Mouse (Mus musculus): ENCODE measurements around the gene Ppp1r21. TPM values are rescaled to one million over a fixed set of nuclear protein-coding genes. Genes with fewer than 3 reads are reported as not detected.

The Ppp1r21 gene
- polyA plus RNA-seq, 1 experiment from 2014 or later: 10.4 TPM

DNA sequence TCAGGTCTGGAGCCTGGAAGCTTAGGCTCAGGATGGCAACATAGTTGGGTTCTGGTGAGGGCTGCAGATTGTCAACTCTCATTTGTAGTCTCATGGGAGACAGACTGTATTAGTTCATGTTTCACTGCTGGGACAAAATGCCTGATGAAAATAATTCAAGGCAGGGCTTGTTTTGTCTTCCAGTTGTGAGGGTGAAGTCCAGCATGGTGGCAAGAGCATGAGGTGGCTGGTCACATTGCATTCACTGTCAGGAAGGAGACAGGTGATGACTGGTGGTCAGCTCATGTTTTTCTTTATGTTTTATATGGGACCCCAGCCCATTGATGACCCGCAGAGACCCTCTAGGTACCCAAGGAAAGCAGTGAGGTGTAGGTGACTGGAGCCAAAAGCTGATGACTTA lies 92.8 kb downstream of the Ppp1r21 start:
- ATAC-seq (ENCODE audit: low FRiP score, low TSS enrichment): no peak
- WGBS: 93% methylated on average over 1 of the region's 1 CpGs
- H3K4me2 ChIP-seq (replicated peaks; ENCODE audit: low read depth): no peak overlapping the region
- no peak overlapping the region for H3K27ac ChIP-seq (replicated peaks)
- H3K4me3 ChIP-seq (ENCODE audit: low read depth, low read length): no peak overlapping the region
- H3K4me1 ChIP-seq (replicated peaks; ENCODE audit: control insufficient read depth, insufficient read depth): peaks cover 15% of the 10 kb centered on the region
- TF ChIP-seq EP300 (optimal IDR thresholded peaks at IDR 0.05): no peak
- no peak for TF ChIP-seq CTCF (IDR thresholded peaks at IDR 0.05; ENCODE audit: low read depth)
- H3K27me3 ChIP-seq (ENCODE audit: control insufficient read depth, insufficient read depth, low read length): no peaks in the 10 kb centered on the region
- DNase-seq (ENCODE audit: low spot score): no peak
- no peak overlapping the region for H3K9ac ChIP-seq (ENCODE audit: low read length)
- H3K9me3 ChIP-seq (ENCODE audit: control insufficient read depth, low read length): no peaks in the 10 kb centered on the region
- no peaks in the 10 kb centered on the region for H3K36me3 ChIP-seq (ENCODE audit: control insufficient read depth, insufficient read depth, low read length)

GRCm38 (mm10) chr17:88624386-88624785 lies 94.5 kb downstream of the Ppp1r21 start:
- no peak overlapping the region for H3K4me3 ChIP-seq (ENCODE audit: low read depth, low read length)
- no peak overlapping the region for H3K9ac ChIP-seq (ENCODE audit: low read length)
- H3K27ac ChIP-seq (replicated peaks): no peak overlapping the region
- H3K9me3 ChIP-seq (ENCODE audit: control insufficient read depth, low read length): no peaks in the 10 kb centered on the region
- H3K4me2 ChIP-seq (replicated peaks; ENCODE audit: low read depth): no peak overlapping the region
- no peaks in the 10 kb centered on the region for H3K36me3 ChIP-seq (ENCODE audit: control insufficient read depth, insufficient read depth, low read length)
- peaks cover 19% of the 10 kb centered on the region for H3K4me1 ChIP-seq (replicated peaks; ENCODE audit: control insufficient read depth, insufficient read depth)
- DNase-seq (ENCODE audit: low spot score): no peak
- no peaks in the 10 kb centered on the region for H3K27me3 ChIP-seq (ENCODE audit: control insufficient read depth, insufficient read depth, low read length)
- TF ChIP-seq EP300 (optimal IDR thresholded peaks at IDR 0.05) (no peak), CTCF (IDR thresholded peaks at IDR 0.05; ENCODE audit: low read depth) (no peak)
- no peak for ATAC-seq (ENCODE audit: low FRiP score, low TSS enrichment)
- 85% methylated on average over 4 of the region's 4 CpGs for WGBS

GRCm38 (mm10) chr17:88625350-88625749 lies 95.4 kb downstream of the Ppp1r21 start:
- H3K9me3 ChIP-seq (ENCODE audit: control insufficient read depth, low read length): no peaks in the 10 kb centered on the region
- H3K4me3 ChIP-seq (ENCODE audit: low read depth, low read length): no peak overlapping the region
- no peaks in the 10 kb centered on the region for H3K36me3 ChIP-seq (ENCODE audit: control insufficient read depth, insufficient read depth, low read length)
- H3K27ac ChIP-seq (replicated peaks): peak overlapping the region; percentile 97
- no peak overlapping the region for H3K9ac ChIP-seq (ENCODE audit: low read length)
- WGBS: 88% methylated on average over 13 of the region's 13 CpGs
- H3K4me2 ChIP-seq (replicated peaks; ENCODE audit: low read depth): no peak overlapping the region
- TF ChIP-seq EP300 (optimal IDR thresholded peaks at IDR 0.05) (no peak), CTCF (IDR thresholded peaks at IDR 0.05; ENCODE audit: low read depth) (no peak)
- ATAC-seq (ENCODE audit: low FRiP score, low TSS enrichment) (no peak), DNase-seq (ENCODE audit: low spot score) (no peak)
- H3K27me3 ChIP-seq (ENCODE audit: control insufficient read depth, insufficient read depth, low read length): no peaks in the 10 kb centered on the region
- H3K4me1 ChIP-seq (replicated peaks; ENCODE audit: control insufficient read depth, insufficient read depth): peaks cover 25% of the 10 kb centered on the region

DNA sequence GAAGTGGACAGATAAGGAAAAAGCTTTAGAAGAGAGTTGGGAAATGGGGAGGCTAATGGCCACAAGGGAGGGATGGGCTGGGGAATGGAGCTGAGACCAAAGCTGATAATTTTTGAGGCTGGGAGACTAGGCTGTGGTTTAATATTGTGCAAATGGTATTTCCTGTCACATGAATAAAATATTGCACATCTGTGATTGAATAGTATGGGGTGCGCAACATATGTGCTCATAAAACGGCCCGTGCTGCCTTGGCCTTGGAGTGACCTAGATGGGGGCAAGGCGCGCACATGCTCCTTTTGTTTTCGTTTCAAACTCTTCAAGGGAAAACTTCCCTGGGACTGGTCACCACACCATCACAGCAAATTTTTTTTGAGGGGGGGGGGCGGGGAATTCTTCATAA lies 96.0 kb downstream of the Ppp1r21 start:
- ATAC-seq (ENCODE audit: low FRiP score, low TSS enrichment) (no peak), DNase-seq (ENCODE audit: low spot score) (no peak)
- peak overlapping the region; percentile 97 for H3K27ac ChIP-seq (replicated peaks)
- WGBS: 40% methylated on average over 7 of the region's 7 CpGs
- H3K27me3 ChIP-seq (ENCODE audit: control insufficient read depth, insufficient read depth, low read length): no peaks in the 10 kb centered on the region
- no peak overlapping the region for H3K4me3 ChIP-seq (ENCODE audit: low read depth, low read length)
- H3K9me3 ChIP-seq (ENCODE audit: control insufficient read depth, low read length): no peaks in the 10 kb centered on the region
- no peak for TF ChIP-seq EP300 (optimal IDR thresholded peaks at IDR 0.05)
- TF ChIP-seq CTCF (IDR thresholded peaks at IDR 0.05; ENCODE audit: low read depth): no peak
- H3K9ac ChIP-seq (ENCODE audit: low read length): no peak overlapping the region
- H3K4me2 ChIP-seq (replicated peaks; ENCODE audit: low read depth): peak overlapping the region; percentile 42; the same call in 1 of the 2 replicates
- H3K4me1 ChIP-seq (replicated peaks; ENCODE audit: control insufficient read depth, insufficient read depth): peaks cover 25% of the 10 kb centered on the region
- H3K36me3 ChIP-seq (ENCODE audit: control insufficient read depth, insufficient read depth, low read length): no peaks in the 10 kb centered on the region

GRCm38 (mm10) chr17:88626347-88626811 lies 96.5 kb downstream of the Ppp1r21 start:
- DNase-seq (ENCODE audit: low spot score): no peak
- ATAC-seq (ENCODE audit: low FRiP score, low TSS enrichment): peak; percentile 5; the same call in 1 of the 2 replicates

GRCm38 (mm10) chr17:88627150-88627549 lies 97.2 kb downstream of the Ppp1r21 start:
- H3K4me1 ChIP-seq (replicated peaks; ENCODE audit: control insufficient read depth, insufficient read depth): peaks cover 25% of the 10 kb centered on the region
- H3K36me3 ChIP-seq (ENCODE audit: control insufficient read depth, insufficient read depth, low read length): no peaks in the 10 kb centered on the region
- DNase-seq (ENCODE audit: low spot score) (peak; percentile 69), ATAC-seq (ENCODE audit: low FRiP score, low TSS enrichment) (peak; percentile 81)
- H3K4me2 ChIP-seq (replicated peaks; ENCODE audit: low read depth): peak overlapping the region; percentile 42
- no peaks in the 10 kb centered on the region for H3K27me3 ChIP-seq (ENCODE audit: control insufficient read depth, insufficient read depth, low read length)
- H3K9ac ChIP-seq (ENCODE audit: low read length): peak overlapping the region; percentile 38; the same call in 1 of the 2 replicates
- H3K27ac ChIP-seq (replicated peaks): peak overlapping the region; percentile 97
- TF ChIP-seq EP300 (optimal IDR thresholded peaks at IDR 0.05): no peak
- no peak for TF ChIP-seq CTCF (IDR thresholded peaks at IDR 0.05; ENCODE audit: low read depth)
- H3K9me3 ChIP-seq (ENCODE audit: control insufficient read depth, low read length): no peaks in the 10 kb centered on the region
- WGBS: 25% methylated on average over 7 of the region's 7 CpGs
- H3K4me3 ChIP-seq (ENCODE audit: low read depth, low read length): peak overlapping the region; percentile 17; the same call in 1 of the 2 replicates

More at GRCm38 (mm10) chr17:88626347-88626811, 96.5 kb downstream of the Ppp1r21 start:
- Histone ChIP-seq H3K36me3 (ENCODE audit: control insufficient read depth, insufficient read depth, low read length) (no peaks in the 10 kb centered on the region), H3K9me3 (ENCODE audit: control insufficient read depth, low read length) (no peaks in the 10 kb centered on the region), H3K4me2 (replicated peaks; ENCODE audit: low read depth) (peak overlapping the region; percentile 42), H3K4me3 (ENCODE audit: low read depth, low read length) (peak overlapping the region; percentile 17; the same call in 1 of the 2 replicates), H3K4me1 (replicated peaks; ENCODE audit: control insufficient read depth, insufficient read depth) (peaks cover 25% of the 10 kb centered on the region), H3K9ac (ENCODE audit: low read length) (no peak overlapping the region), H3K27ac (replicated peaks) (peak overlapping the region; percentile 97), H3K27me3 (ENCODE audit: control insufficient read depth, insufficient read depth, low read length) (no peaks in the 10 kb centered on the region)
- TF ChIP-seq CTCF (IDR thresholded peaks at IDR 0.05; ENCODE audit: low read depth): no peak
- no peak for TF ChIP-seq EP300 (optimal IDR thresholded peaks at IDR 0.05)
- WGBS: 23% methylated on average over 7 of the region's 7 CpGs
